Mouse (Mus musculus) testis, postnatal 14 days (tissue): Measurements from ENCODE around the gene Unc5a.

Experiments
- DNase-seq: peaks from one replicate; pipeline ENCODE4 v3.0.0; 2021; ENCODE audit warnings: low spot score

Unc5a gene

GRCm38 (mm10) chr13:55004646-55005045 is 55.4 kb downstream of the Unc5a start:
- DNase-seq = no peak

GRCm38 (mm10) chr13:55005691-55006414 is 56.6 kb downstream of the Unc5a start:
- DNase-seq = no peak

- no peak for DNase-seq
Observed at GRCm38 (mm10) chr13:55006415-55006742, 57.2 kb downstream of the Unc5a start.

GRCm38 (mm10) chr13:55008589-55008988 is 59.4 kb downstream of the Unc5a start:
- DNase-seq = no peak

- no peak for DNase-seq
Observed at GRCm38 (mm10) chr13:55011103-55011502, 61.9 kb downstream of the Unc5a start.

GRCm38 (mm10) chr13:55011981-55012478 is 62.8 kb downstream of the Unc5a start:
- DNase-seq = no peak

GRCm38 (mm10) chr13:55013702-55014344 is 64.6 kb downstream of the Unc5a start:
- no peak for DNase-seq

- no peak for DNase-seq
Observed at GRCm38 (mm10) chr13:55014451-55014850, 65.2 kb downstream of the Unc5a start.

GRCm38 (mm10) chr13:55017154-55017897 is 68.1 kb downstream of the Unc5a start:
- DNase-seq = no peak

GRCm38 (mm10) chr13:55017898-55018599 is 68.8 kb downstream of the Unc5a start:
- no peak for DNase-seq

GRCm38 (mm10) chr13:55018700-55019099 is 69.5 kb downstream of the Unc5a start:
- DNase-seq = no peak

GRCm38 (mm10) chr13:55019181-55019580 is 70.0 kb downstream of the Unc5a start:
- DNase-seq = no peak

GRCm38 (mm10) chr13:55020051-55020450 is 70.8 kb downstream of the Unc5a start:
- DNase-seq = no peak

- no peak for DNase-seq
Observed at GRCm38 (mm10) chr13:55021194-55021779, 72.1 kb downstream of the Unc5a start, which contains the start of gene Hk3. TSS of gene Hk3 (minus strand) at chr13:55021385.

GRCm38 (mm10) chr13:55022256-55022655 is 73.0 kb downstream of the Unc5a start:
- no peak for DNase-seq

- DNase-seq = no peak
Observed at GRCm38 (mm10) chr13:55022715-55023114, 73.5 kb downstream of the Unc5a start.

- no peak for DNase-seq
Observed at GRCm38 (mm10) chr13:55024215-55024614, 75.0 kb downstream of the Unc5a start.

GRCm38 (mm10) chr13:55040016-55040415 is 90.8 kb downstream of the Unc5a start:
- DNase-seq = no peak

GRCm38 (mm10) chr13:55047706-55048105 is 98.5 kb downstream of the Unc5a start:
- DNase-seq = no peak
